Mouse (Mus musculus) frontal cortex, postnatal 14 days (tissue): ENCODE data around the gene Rtn4rl1.

Source experiments
- DNase-seq, 2 experiments: peaks; one replicate each; pipeline ENCODE4 v3.0.0; 2022; ENCODE audit warnings: low spot score in 2 of 2

Gene Rtn4rl1

GRCm38 (mm10) chr11:75297631-75298030 is 104.0 kb downstream of the Rtn4rl1 start:
- no peak for DNase-seq

- no peak for DNase-seq
Observed at GRCm38 (mm10) chr11:75298491-75298890, 104.9 kb downstream of the Rtn4rl1 start.

GRCm38 (mm10) chr11:75299786-75300185 is 106.2 kb downstream of the Rtn4rl1 start:
- DNase-seq: no peak

- no peak for DNase-seq
Observed at GRCm38 (mm10) chr11:75300954-75301353, 107.4 kb downstream of the Rtn4rl1 start.

- DNase-seq: no peak
Observed at GRCm38 (mm10) chr11:75304797-75305196, 111.2 kb downstream of the Rtn4rl1 start.

- no peak for DNase-seq
Observed at GRCm38 (mm10) chr11:75308650-75309049, 115.1 kb downstream of the Rtn4rl1 start.

GRCm38 (mm10) chr11:75310813-75311212 is 117.2 kb downstream of the Rtn4rl1 start:
- DNase-seq: no peak

- no peak for DNase-seq
Observed at GRCm38 (mm10) chr11:75311751-75312150, 118.2 kb downstream of the Rtn4rl1 start.

- DNase-seq: no peak
Observed at GRCm38 (mm10) chr11:75313834-75314233, 120.3 kb downstream of the Rtn4rl1 start.
